Mouse (Mus musculus) gonadal fat pad, adult 2 months (tissue): ENCODE measurements around the gene Actl7b. TPM values are rescaled to one million over a fixed set of nuclear protein-coding genes. Genes with fewer than 3 reads are reported as not detected.

Experiments
- DNase-seq: peaks from one replicate; pipeline ENCODE4 v3.0.0-alpha.2; 2012; ENCODE audit warnings: low read depth
- polyA plus RNA-seq: library from polyadenylated mRNA; depleted of rRNA; stranded (reverse); fragments of >200 nt; gene quantifications from 2 replicates; pipeline ENCODE4 v1.2.3, GENCODE M21; 2012; rRNA removed

Gene Actl7b
- polyA plus RNA-seq, 1 experiment: 1.8 TPM

- no peak for DNase-seq
These were observed 28.1 kb downstream of the Actl7b start for GRCm38 (mm10) chr4:56713155-56713554.

GRCm38 (mm10) chr4:56702234-56702633 is 39.0 kb downstream of the Actl7b start:
- no peak for DNase-seq

- DNase-seq: no peak
These were observed 42.6 kb downstream of the Actl7b start for GRCm38 (mm10) chr4:56698671-56699070.

- DNase-seq: no peak
These were observed 44.8 kb downstream of the Actl7b start for GRCm38 (mm10) chr4:56696401-56696800.

Other genes with a start within 250 kb of the Actl7b start
- gene Gm26657, start 1.4 kb downstream of the Actl7b start, polyA plus RNA-seq: not detected in 2 replicates
- 1.9 and 2.4 TPM in 2 replicates for gene Actl7a, start 2.0 kb upstream of the Actl7b start, polyA plus RNA-seq
- gene Elp1, start 60.9 kb upstream of the Actl7b start, polyA plus RNA-seq: 12.0 and 17.1 TPM in 2 replicates
- gene Fam206a, start 60.9 kb upstream of the Actl7b start, polyA plus RNA-seq: 3.2 and 4.9 TPM in 2 replicates
- 13.2 and 13.4 TPM in 2 replicates for gene Ctnnal1, start 123.7 kb upstream of the Actl7b start, polyA plus RNA-seq
- gene Tmem245, start 206.0 kb upstream of the Actl7b start, polyA plus RNA-seq: 18.6 and 19.8 TPM in 2 replicates
- gene Frrs1l, start 248.9 kb upstream of the Actl7b start, polyA plus RNA-seq: 0.04 TPM in 1 of 2 replicates, not detected in the other